Mouse (Mus musculus) liver, embryonic 14 days (tissue): ENCODE results near the gene Zfp560. TPM values are rescaled to one million over a fixed set of nuclear protein-coding genes. Genes with fewer than 3 reads are reported as not detected.

Source experiments
- polyA plus RNA-seq: library from polyadenylated mRNA; depleted of rRNA; stranded (reverse); fragments of >200 nt; gene quantifications from 2 replicates; pipeline ENCODE4 v1.2.3, GENCODE M21; 2012; rRNA removed

Zfp560 gene
- 4.9 and 5.4 TPM in 2 replicates for polyA plus RNA-seq

GRCm38 (mm10) chr9:20384532-20385342 lies at the start of gene Zfp560:
Gene Zfp560, minus strand, starts transcription at chr9:20385177.

GRCm38 (mm10) chr9:20335994-20336393 lies 49.0 kb downstream of the Zfp560 start, which contains the start of gene Olfr18:
Gene Olfr18, minus strand, starts transcription at chr9:20336094.

GRCm38 (mm10) chr9:20298232-20298631 lies 86.7 kb downstream of the Zfp560 start, which contains the start of gene Olfr873:
Gene Olfr873, plus strand, starts transcription at chr9:20298532.

Other genes starting within 250 kb of the Zfp560 start
- gene Olfr870, start 211.1 kb downstream of the Zfp560 start, polyA plus RNA-seq, result not detected in 2 replicates
- gene Olfr871, start 173.0 kb downstream of the Zfp560 start, polyA plus RNA-seq, result not detected in 2 replicates
- not detected in 2 replicates for gene Olfr872, start 148.1 kb downstream of the Zfp560 start, polyA plus RNA-seq
- gene Olfr39, start 102.8 kb downstream of the Zfp560 start, polyA plus RNA-seq, result not detected in 2 replicates
- not detected in 2 replicates for gene Olfr873, start 86.6 kb downstream of the Zfp560 start, polyA plus RNA-seq
- gene Olfr18, start 49.1 kb downstream of the Zfp560 start, polyA plus RNA-seq, result not detected in 2 replicates
- 1.7 and 2.1 TPM in 2 replicates for gene Zfp26, start 75.0 kb upstream of the Zfp560 start, polyA plus RNA-seq
- gene Zfp426, start 107.6 kb upstream of the Zfp560 start, polyA plus RNA-seq, result 3.9 and 5.0 TPM in 2 replicates
- gene Zfp266, start 136.2 kb upstream of the Zfp560 start, polyA plus RNA-seq, result 4.9 and 5.8 TPM in 2 replicates
- gene Zfp846, start 196.1 kb upstream of the Zfp560 start, polyA plus RNA-seq, result 1.6 and 1.9 TPM in 2 replicates